Mouse (Mus musculus) stomach, embryonic 15.5 days (tissue): Measurements from ENCODE around the gene Dlg4. TPM values are rescaled to one million over a fixed set of nuclear protein-coding genes. Genes with fewer than 3 reads are reported as not detected.
"Not testable (repeated sequence)": the region's sequence is repeated elsewhere in the genome, so short reads cannot be mapped to it uniquely, and the experiment has no call there.

ENCODE experiments used
- ATAC-seq: fragments of 200-750 bp; cut with Nextera tagmentation; 2 replicates; pipeline ENCODE4 v1.8.0; 2017; ENCODE audit warnings: low read depth, moderate number of reproducible peaks, moderate TSS enrichment; ENCODE audit not compliant: insufficient read depth, low FRiP score
- H3K27ac ChIP-seq: fragments of 300-500 bp; sonication (generic); 2 replicates; pipeline ENCODE4 v1.5.1; 2015; ENCODE audit warnings: mild to moderate bottlenecking, inconsistent platforms
- H3K27me3 ChIP-seq: fragments of 300-500 bp; sonication (generic); replicated peaks from 2 replicates; pipeline ENCODE4 v1.6.1; 2015; ENCODE audit warnings: inconsistent platforms
- H3K36me3 ChIP-seq: fragments of 300-500 bp; sonication (generic); 2 replicates; pipeline ENCODE4 v1.6.1; 2015; ENCODE audit warnings: inconsistent platforms
- H3K4me1 ChIP-seq: fragments of 300-500 bp; sonication (generic); 2 replicates; pipeline ENCODE4 v1.6.1; 2015; ENCODE audit warnings: inconsistent platforms
- H3K4me2 ChIP-seq: fragments of 300-500 bp; sonication (generic); 2 replicates; pipeline ENCODE4 v1.6.1; 2015; ENCODE audit warnings: mild to moderate bottlenecking, inconsistent platforms
- H3K4me3 ChIP-seq: fragments of 300-500 bp; sonication (generic); replicated peaks from 2 replicates; pipeline ENCODE4 v1.5.1; 2015; ENCODE audit warnings: inconsistent platforms
- H3K9ac ChIP-seq: fragments of 300-500 bp; sonication (generic); 2 replicates; pipeline ENCODE4 v1.6.1; 2015; ENCODE audit warnings: inconsistent platforms
- H3K9me3 ChIP-seq: fragments of 300-500 bp; sonication (generic); 2 replicates; pipeline ENCODE4 v1.6.1; 2016; ENCODE audit warnings: inconsistent platforms
- WGBS: fragments of 180-500 bp; shearing (Covaris S2); methylation state at CpG from one replicate; pipeline ENCODE4 v1.1.7; 2015; 5-methylcytosine and 5-hydroxymethylcytosine counted together
- polyA plus RNA-seq: library from polyadenylated mRNA; unstranded; fragments of >200 nt; fragmentation: Nextera tagmentation; extraction: Ambion mirVana; gene quantifications from 2 replicates; pipeline ENCODE4 v1.2.1, GENCODE M21; 2015

Gene Dlg4
- polyA plus RNA-seq, 1 experiment from 2014 or later: 8.2 TPM

DNA sequence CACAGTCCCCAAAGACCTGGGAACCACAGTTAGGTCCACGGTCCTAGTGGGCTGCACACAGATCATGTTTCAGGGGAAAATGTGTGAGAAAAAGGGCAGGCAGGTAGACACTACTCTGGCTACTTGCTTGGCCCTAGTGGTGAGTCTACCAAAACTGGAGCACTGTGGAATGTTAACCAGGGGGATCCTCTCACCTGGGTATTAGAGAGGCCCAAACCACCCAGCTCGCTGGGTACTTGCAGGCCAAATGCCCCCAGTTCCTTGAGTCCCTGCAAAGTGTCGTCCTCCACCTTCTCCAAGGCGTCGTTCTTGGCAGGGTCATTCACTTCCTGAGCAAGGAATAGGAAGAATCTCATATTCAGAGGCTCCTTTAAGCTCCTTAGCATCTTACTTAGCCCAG, 2.7 kb upstream of the Dlg4 start:
- Histone ChIP-seq H3K4me1 (peaks cover 19% of the 10 kb centered on the region), H3K36me3 (peaks cover 44% of the 10 kb centered on the region), H3K27ac (no peak overlapping the region), H3K4me3 (peak overlapping the region; percentile 58; the same call in 1 of the 2 replicates), H3K9ac (no peak overlapping the region), H3K27me3 (no peaks in the 10 kb centered on the region), H3K4me2 (peak overlapping the region; percentile 74), H3K9me3 (no peaks in the 10 kb centered on the region)
- ATAC-seq: no peak
- WGBS: 68% methylated on average over 5 of the region's 5 CpGs

DNA sequence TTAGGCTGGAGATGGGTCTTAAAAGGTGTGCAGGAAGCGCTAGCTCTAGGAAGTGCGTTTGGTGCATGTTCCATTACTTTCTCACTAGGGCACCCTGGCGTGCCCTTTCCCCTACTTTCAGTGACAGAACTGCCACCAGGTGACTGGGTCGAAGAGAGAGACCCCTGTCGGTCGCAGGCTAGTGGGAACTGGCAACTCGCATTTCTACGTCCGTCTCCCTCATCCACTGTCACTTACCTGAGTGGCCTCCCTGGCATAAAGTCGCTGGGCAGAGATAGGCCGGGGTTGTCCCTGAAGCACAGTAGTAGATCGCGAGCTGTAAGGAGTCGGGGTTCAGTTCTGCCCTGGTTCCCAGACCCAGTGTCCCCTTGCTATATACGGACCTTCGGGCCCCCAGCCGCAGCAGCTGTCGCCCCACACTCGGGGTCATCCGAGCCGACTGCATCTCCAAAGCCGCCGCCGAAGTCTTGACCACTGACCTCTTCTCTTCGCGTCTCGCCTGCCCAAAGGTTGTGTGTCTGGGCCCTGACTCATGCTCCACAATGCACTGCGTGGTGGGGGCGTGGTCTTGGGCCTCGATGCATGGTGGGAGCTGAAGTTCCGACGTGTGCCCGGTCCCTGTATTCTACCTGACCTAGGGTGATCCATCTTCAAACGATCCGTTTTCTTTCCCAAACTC, 1.7 kb upstream of the Dlg4 start, which contains the start of gene Acadvl:
TSS of gene Acadvl (minus strand) at position 532 of the 679 bp plus-strand sequence.
- peak; percentile 79 for ATAC-seq
- Histone ChIP-seq H3K4me2 (peak within 1 kb of the TSS; percentile 74), H3K9ac (peak within 1 kb of the TSS; percentile 24; the same call in 1 of the 2 replicates), H3K27me3 (no peaks in the 10 kb centered on the region), H3K36me3 (peaks cover 34% of the 10 kb centered on the region), H3K9me3 (no peaks in the 10 kb centered on the region), H3K27ac (peak within 1 kb of the TSS; percentile 31; the same call in 1 of the 2 replicates), H3K4me1 (peaks cover 27% of the 10 kb centered on the region), H3K4me3 (peak within 1 kb of the TSS; percentile 58)
- WGBS: under 1% methylated on average over 35 of the region's 35 CpGs

GRCm38 (mm10) chr11:70015677-70016076, 1.1 kb upstream of the Dlg4 start:
- Histone ChIP-seq H3K4me1 (peaks cover 33% of the 10 kb centered on the region), H3K9ac (no peak overlapping the region), H3K27me3 (no peaks in the 10 kb centered on the region), H3K4me2 (peak overlapping the region; percentile 74), H3K4me3 (no peak overlapping the region), H3K9me3 (no peaks in the 10 kb centered on the region), H3K36me3 (peaks cover 27% of the 10 kb centered on the region), H3K27ac (no peak overlapping the region)
- no peak for ATAC-seq
- 66% methylated on average over 6 of the region's 6 CpGs for WGBS

DNA sequence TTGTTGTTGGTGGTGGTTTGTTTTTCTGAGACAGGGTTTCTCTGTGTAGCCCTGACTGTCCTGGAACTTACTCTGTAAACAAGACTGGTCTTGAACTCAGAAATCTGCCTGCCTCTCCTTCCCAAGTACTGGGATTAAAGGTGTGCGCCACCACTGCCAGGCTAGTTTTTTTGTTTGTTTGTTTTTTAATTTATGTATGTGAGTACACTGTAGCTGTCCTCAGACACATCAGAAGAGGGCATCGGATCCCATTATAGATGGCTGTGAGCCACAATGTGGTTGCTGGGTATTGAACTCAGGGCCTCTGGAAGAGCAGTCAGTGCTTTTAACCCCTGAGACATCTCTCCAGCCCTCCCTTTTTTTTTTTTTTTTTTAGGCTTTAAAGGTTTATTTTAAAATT, 565 bp upstream of the Dlg4 start:
- Histone ChIP-seq H3K4me1 (peaks cover 33% of the 10 kb centered on the region), H3K36me3 (peaks cover 22% of the 10 kb centered on the region)
- H3K4me2 ChIP-seq, H3K27me3 ChIP-seq, ATAC-seq, H3K9me3 ChIP-seq, H3K4me3 ChIP-seq, H3K9ac ChIP-seq, H3K27ac ChIP-seq: not testable (repeated sequence)
- WGBS: 83% methylated on average over 2 of the region's 2 CpGs

- H3K4me1 ChIP-seq: peaks cover 33% of the 10 kb centered on the region
- H3K9ac ChIP-seq: no peak overlapping the region
- H3K36me3 ChIP-seq: peaks cover 11% of the 10 kb centered on the region; the same call in 1 of the 2 replicates
- 43% methylated on average over 7 of the region's 7 CpGs for WGBS
- no peaks in the 10 kb centered on the region for H3K27me3 ChIP-seq
- H3K9me3 ChIP-seq: no peaks in the 10 kb centered on the region
- no peak overlapping the region for H3K4me3 ChIP-seq
- H3K27ac ChIP-seq: 0 out of 2 replicates have a peak overlapping the region, but pooled peaks have one; percentile 54
- H3K4me2 ChIP-seq: peak overlapping the region; percentile 76
- no peak for ATAC-seq
Measured at GRCm38 (mm10) chr11:70017199-70017767, 541 bp downstream of the Dlg4 start.

DNA sequence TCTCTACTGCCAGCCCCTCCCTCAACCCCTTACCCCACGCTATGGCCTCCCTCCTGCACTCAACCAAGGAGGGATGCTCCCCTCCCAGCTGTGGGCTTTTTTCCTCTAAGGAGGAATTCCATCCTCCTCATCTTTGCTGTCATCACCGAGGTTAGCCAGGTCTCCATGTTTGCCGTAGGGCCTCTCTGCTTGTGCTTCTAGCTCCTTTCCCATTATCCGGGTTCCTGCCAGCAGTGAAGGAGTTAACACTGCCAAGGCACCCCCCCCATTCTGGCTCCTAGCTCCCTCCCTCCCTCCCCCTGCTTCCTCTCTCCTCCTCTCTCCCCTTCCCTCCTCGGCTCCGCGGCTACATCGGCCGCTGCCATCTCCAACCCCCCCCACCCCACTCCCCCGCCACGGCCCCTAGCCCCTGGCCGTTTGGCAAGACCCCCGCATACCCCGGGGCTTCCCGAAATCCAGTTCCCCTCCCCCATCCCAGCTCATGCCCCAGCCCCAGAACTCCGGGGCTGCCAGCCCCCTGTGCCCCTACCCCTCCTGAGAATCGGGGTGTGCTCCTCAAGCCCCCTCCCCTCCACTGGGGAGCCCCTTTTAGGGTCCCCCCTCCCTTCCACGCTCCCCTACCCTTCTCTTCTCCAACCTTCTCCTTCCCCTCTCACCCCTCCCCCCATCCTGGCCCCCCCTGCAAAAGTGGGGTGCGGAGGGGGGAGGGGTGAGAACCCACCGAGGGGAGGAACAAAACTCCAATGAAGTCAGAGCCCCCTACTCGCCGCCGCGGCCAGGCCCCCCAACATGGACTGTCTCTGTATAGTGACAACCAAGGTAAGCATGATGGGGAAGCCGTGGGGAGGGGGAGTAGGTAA, 1.6 kb downstream of the Dlg4 start:
- peak overlapping the region; percentile 76 for H3K4me2 ChIP-seq
- H3K9ac ChIP-seq: peak overlapping the region; percentile 76
- H3K36me3 ChIP-seq: 0 out of 2 replicates have a peak, but pooled peaks cover 6% of the 10 kb centered on the region
- no peaks in the 10 kb centered on the region for H3K27me3 ChIP-seq
- under 1% methylated on average over 25 of the region's 25 CpGs for WGBS
- no peak for ATAC-seq
- H3K4me3 ChIP-seq: peak overlapping the region; percentile 61
- H3K4me1 ChIP-seq: peaks cover 33% of the 10 kb centered on the region
- H3K9me3 ChIP-seq: no peaks in the 10 kb centered on the region
- peak overlapping the region; percentile 88 for H3K27ac ChIP-seq

DNA sequence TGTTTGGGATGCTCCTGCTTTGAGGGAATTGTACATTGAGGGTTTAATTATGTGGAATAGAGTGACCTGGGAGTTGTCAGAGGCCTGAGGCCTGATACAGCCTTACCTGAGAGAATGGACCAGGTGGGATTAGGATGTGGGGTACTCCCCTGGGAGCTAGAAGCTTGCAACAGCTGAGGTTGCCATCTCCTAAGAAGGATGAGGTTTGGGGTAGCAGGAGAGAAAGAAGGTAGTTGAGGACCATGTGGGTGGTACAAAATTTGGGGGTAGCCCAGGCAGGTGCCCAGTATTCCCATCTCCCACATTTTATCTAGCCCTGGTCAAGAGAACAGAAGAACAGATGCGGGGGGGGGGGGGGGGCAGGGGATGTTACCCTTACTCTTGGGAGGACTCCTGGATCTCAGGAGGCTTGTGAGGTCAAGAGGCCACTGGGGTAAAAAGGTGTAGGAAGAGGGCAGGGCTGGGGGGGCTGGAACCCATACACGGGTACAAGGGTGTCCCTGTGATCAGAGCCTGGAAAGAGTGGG, 2.8 kb downstream of the Dlg4 start:
- Histone ChIP-seq H3K4me1 (peaks cover 32% of the 10 kb centered on the region), H3K27me3 (no peaks in the 10 kb centered on the region), H3K4me3 (peak overlapping the region; percentile 61), H3K9ac (0 out of 2 replicates have a peak overlapping the region, but pooled peaks have one; percentile 76), H3K9me3 (no peaks in the 10 kb centered on the region), H3K27ac (peak overlapping the region; percentile 70), H3K4me2 (peak overlapping the region; percentile 76), H3K36me3 (no peaks in the 10 kb centered on the region)
- no peak for ATAC-seq
- WGBS: 19% methylated on average over 2 of the region's 2 CpGs

- Histone ChIP-seq H3K4me3 (peak overlapping the region; percentile 61), H3K4me1 (peaks cover 31% of the 10 kb centered on the region), H3K27me3 (no peaks in the 10 kb centered on the region), H3K9me3 (no peaks in the 10 kb centered on the region), H3K27ac (peak overlapping the region; percentile 70), H3K4me2 (peak overlapping the region; percentile 76), H3K36me3 (no peaks in the 10 kb centered on the region), H3K9ac (no peak overlapping the region)
- 17% methylated on average over 8 of the region's 8 CpGs for WGBS
- ATAC-seq: no peak
Measured at GRCm38 (mm10) chr11:70020022-70020631, 3.4 kb downstream of the Dlg4 start.

- Histone ChIP-seq H3K36me3 (no peaks in the 10 kb centered on the region), H3K4me2 (peak overlapping the region; percentile 76), H3K27ac (peak overlapping the region; percentile 70), H3K9me3 (no peaks in the 10 kb centered on the region), H3K4me1 (peaks cover 38% of the 10 kb centered on the region), H3K9ac (no peak overlapping the region), H3K4me3 (peak overlapping the region; percentile 54), H3K27me3 (no peaks in the 10 kb centered on the region)
- under 1% methylated on average over 8 of the region's 8 CpGs for WGBS
- peak; percentile 86 for ATAC-seq
Measured at GRCm38 (mm10) chr11:70020731-70021263, 4.1 kb downstream of the Dlg4 start.

DNA sequence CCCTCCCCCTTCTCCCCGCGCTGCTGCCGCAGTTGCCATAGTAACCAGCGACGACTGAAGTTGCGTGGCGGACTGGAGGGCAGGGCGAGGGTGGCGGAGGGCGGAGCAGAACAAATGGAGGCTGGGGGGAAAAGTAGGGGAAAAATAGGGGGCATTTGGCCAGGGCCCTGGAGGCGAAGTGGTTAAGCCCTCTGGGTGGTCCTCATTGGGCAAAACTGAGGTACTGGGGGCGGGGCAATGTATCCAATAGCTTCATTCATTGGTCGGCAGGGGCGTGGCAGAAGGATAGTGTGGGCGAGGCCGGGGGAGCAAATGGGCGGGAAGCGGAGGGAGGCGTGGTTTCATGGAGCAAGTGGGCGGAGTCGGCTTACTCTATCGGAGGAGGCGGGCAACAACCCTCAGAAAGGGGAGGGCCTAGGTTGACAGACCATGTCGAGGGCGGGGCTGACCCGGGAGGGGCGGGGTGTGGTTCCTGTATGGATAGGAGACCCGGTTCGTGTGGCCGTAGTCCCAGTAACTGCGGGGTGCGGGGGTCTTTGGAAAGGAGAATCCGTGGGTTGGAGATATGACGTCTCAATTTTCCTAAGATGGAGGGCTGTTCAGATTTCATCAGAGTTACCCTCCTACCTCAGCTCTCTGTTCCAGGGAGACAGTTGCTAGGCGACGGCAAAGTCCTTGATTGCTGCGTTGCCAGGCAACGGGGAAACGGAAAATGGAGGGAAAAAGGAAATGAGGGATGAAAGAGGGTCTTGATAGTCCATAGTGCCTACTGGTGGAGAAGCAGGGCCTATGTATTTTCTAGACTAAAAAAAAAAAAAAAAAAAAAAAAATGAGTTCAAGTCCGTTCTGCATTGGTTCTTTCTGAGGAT, 4.8 kb downstream of the Dlg4 start:
- Histone ChIP-seq H3K4me1 (peaks cover 45% of the 10 kb centered on the region), H3K9me3 (no peaks in the 10 kb centered on the region), H3K4me3 (peak overlapping the region; percentile 54), H3K36me3 (no peaks in the 10 kb centered on the region), H3K4me2 (peak overlapping the region; percentile 76), H3K9ac (no peak overlapping the region), H3K27me3 (no peaks in the 10 kb centered on the region), H3K27ac (peak overlapping the region; percentile 70)
- WGBS: 2% methylated on average over 40 of the region's 40 CpGs
- ATAC-seq: peak; percentile 78
